Mouse (Mus musculus): ENCODE data around the gene Epn3.

Gene Epn3

GRCm38 (mm10) chr11:94471740-94472584 is 27.8 kb downstream of the Epn3 start:
- no peak for DNase-seq (ENCODE audit: low read depth, low spot score)

- no peak for DNase-seq (ENCODE audit: low read depth, low spot score)
These were observed 29.4 kb downstream of the Epn3 start for GRCm38 (mm10) chr11:94470391-94470790.

GRCm38 (mm10) chr11:94469136-94470064 is 30.4 kb downstream of the Epn3 start:
- DNase-seq (ENCODE audit: low read depth, low spot score), result no peak

- DNase-seq (ENCODE audit: low read depth, low spot score), result peak; percentile 53
These were observed 31.2 kb downstream of the Epn3 start for GRCm38 (mm10) chr11:94468582-94469064.

- no peak for DNase-seq (ENCODE audit: low read depth, low spot score)
These were observed 33.4 kb downstream of the Epn3 start for GRCm38 (mm10) chr11:94466333-94466855.

GRCm38 (mm10) chr11:94464170-94464569 is 35.6 kb downstream of the Epn3 start:
- no peak for DNase-seq (ENCODE audit: low read depth, low spot score)

- DNase-seq (ENCODE audit: low read depth, low spot score), result no peak
These were observed 37.9 kb downstream of the Epn3 start for GRCm38 (mm10) chr11:94461856-94462255.

GRCm38 (mm10) chr11:94457001-94457400 is 42.8 kb downstream of the Epn3 start:
- DNase-seq (ENCODE audit: low read depth, low spot score), result no peak

- DNase-seq (ENCODE audit: low read depth, low spot score), result no peak
These were observed 43.4 kb downstream of the Epn3 start for GRCm38 (mm10) chr11:94456347-94456746.

- no peak for DNase-seq (ENCODE audit: low read depth, low spot score)
These were observed 44.5 kb downstream of the Epn3 start for GRCm38 (mm10) chr11:94455161-94455820.

GRCm38 (mm10) chr11:94454756-94455155 is 45.0 kb downstream of the Epn3 start:
- no peak for DNase-seq (ENCODE audit: low read depth, low spot score)

GRCm38 (mm10) chr11:94451091-94451773 is 48.5 kb downstream of the Epn3 start:
- no peak for DNase-seq (ENCODE audit: low read depth, low spot score)

- DNase-seq (ENCODE audit: low read depth, low spot score), result no peak
These were observed 49.9 kb downstream of the Epn3 start for GRCm38 (mm10) chr11:94449886-94450285.

GRCm38 (mm10) chr11:94449239-94449638 is 50.5 kb downstream of the Epn3 start:
- DNase-seq (ENCODE audit: low read depth, low spot score), result no peak

- DNase-seq (ENCODE audit: low read depth, low spot score), result no peak
These were observed 52.8 kb downstream of the Epn3 start for GRCm38 (mm10) chr11:94447017-94447416.

GRCm38 (mm10) chr11:94445300-94445699 is 54.5 kb downstream of the Epn3 start:
- DNase-seq (ENCODE audit: low read depth, low spot score), result no peak

GRCm38 (mm10) chr11:94444829-94445228 is 54.9 kb downstream of the Epn3 start:
- DNase-seq (ENCODE audit: low read depth, low spot score), result no peak

GRCm38 (mm10) chr11:94441752-94442151 is 58.0 kb downstream of the Epn3 start:
- no peak for DNase-seq (ENCODE audit: low read depth, low spot score)

- DNase-seq (ENCODE audit: low read depth, low spot score), result no peak
These were observed 58.7 kb downstream of the Epn3 start for GRCm38 (mm10) chr11:94441122-94441521.

- no peak for DNase-seq (ENCODE audit: low read depth, low spot score)
These were observed 59.4 kb downstream of the Epn3 start for GRCm38 (mm10) chr11:94440421-94440820.
